Mouse (Mus musculus) forebrain, embryonic 14.5 days (tissue): Measurements from ENCODE around the gene Slc40a1. TPM values are rescaled to one million over a fixed set of nuclear protein-coding genes. Genes with fewer than 3 reads are reported as not detected.

Experiments used
- ATAC-seq: fragments of 200-750 bp; cut with Nextera tagmentation; 2 replicates; pipeline ENCODE4 v1.8.0; 2017; ENCODE audit warnings: mild to moderate bottlenecking, moderate library complexity
- DNase-seq: peaks from one replicate; pipeline ENCODE4 v3.0.0-alpha.2; 2015; ENCODE audit warnings: low spot score
- H3K27ac ChIP-seq: fragments of 300-500 bp; sonication (generic); 2 replicates; pipeline ENCODE4 v1.5.1; 2014; ENCODE audit warnings: low read depth, mild to moderate bottlenecking, control low read depth, low read length, moderate library complexity
- H3K27me3 ChIP-seq: fragments of 300-500 bp; sonication (generic); replicated peaks from 2 replicates; pipeline ENCODE4 v1.6.1; 2014; ENCODE audit warnings: low read length, control low read depth, mixed read lengths; ENCODE audit not compliant: control insufficient read depth, insufficient read depth
- H3K36me3 ChIP-seq: fragments of 300-500 bp; sonication (generic); 2 replicates; pipeline ENCODE4 v1.6.1; 2014; ENCODE audit warnings: low read length, control low read depth; ENCODE audit not compliant: control insufficient read depth, insufficient read depth
- H3K4me1 ChIP-seq: fragments of 300-500 bp; sonication (generic); 2 replicates; pipeline ENCODE4 v1.6.1; 2014; ENCODE audit warnings: antibody characterized with exemption, low read length, control low read depth; ENCODE audit not compliant: control insufficient read depth, insufficient read depth
- H3K4me2 ChIP-seq: fragments of 300-500 bp; sonication (generic); 2 replicates; pipeline ENCODE4 v1.6.1; 2014; ENCODE audit warnings: mild to moderate bottlenecking, control low read depth, low read length
- H3K4me3 ChIP-seq: fragments of 300-500 bp; sonication (generic); 2 replicates; pipeline ENCODE4 v1.5.1; 2014; ENCODE audit warnings: low read depth, low read length, control low read depth
- H3K9ac ChIP-seq: fragments of 300-500 bp; sonication (generic); 2 replicates; pipeline ENCODE4 v1.6.1; 2014; ENCODE audit warnings: mild to moderate bottlenecking, low read length, control low read depth, moderate library complexity
- H3K9me3 ChIP-seq: fragments of 300-500 bp; sonication (generic); replicated peaks from 2 replicates; pipeline ENCODE4 v1.6.1; 2016; ENCODE audit warnings: low read length, control low read depth, mixed read lengths; ENCODE audit not compliant: control insufficient read depth
- WGBS: fragments of 180-500 bp; shearing (Covaris S2); extraction: QIAGEN DNeasy Blood & Tissue Kit; methylation state at CpG from one replicate; pipeline ENCODE4 v1.1.7; 2014; 5-methylcytosine and 5-hydroxymethylcytosine counted together
- polyA plus RNA-seq: library from polyadenylated mRNA; unstranded; fragments of >200 nt; fragmentation: Nextera tagmentation; extraction: Ambion mirVana; gene quantifications from 2 replicates; pipeline ENCODE4 v1.2.1, GENCODE M21; 2014

Slc40a1 gene
- polyA plus RNA-seq, 1 experiment from 2014 or later = 29.6 TPM

DNA sequence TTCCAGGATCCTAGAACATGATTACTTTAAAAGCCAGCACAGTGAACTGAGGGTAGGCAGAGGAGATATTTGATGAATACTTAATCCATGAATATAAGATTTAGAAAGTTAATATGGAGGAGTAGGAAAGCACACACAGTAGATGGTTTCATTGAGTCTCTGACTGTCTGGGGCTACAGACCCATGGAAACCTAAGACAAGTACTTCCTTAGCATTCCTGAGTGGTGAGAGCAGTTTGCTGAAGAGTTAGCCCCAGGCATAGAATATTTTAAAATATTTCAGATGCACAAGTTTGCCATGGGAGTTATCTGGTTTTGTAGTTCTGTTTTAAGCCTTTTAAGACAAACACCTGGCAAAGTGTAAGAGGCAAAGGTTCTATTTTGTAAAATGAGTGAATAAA is 65.2 kb downstream of the Slc40a1 start:
- no peak for DNase-seq
- H3K4me3 ChIP-seq = no peak overlapping the region
- no peak for ATAC-seq
- H3K9me3 ChIP-seq = no peaks in the 10 kb centered on the region
- no peaks in the 10 kb centered on the region for H3K36me3 ChIP-seq
- H3K27ac ChIP-seq = no peak overlapping the region
- no peaks in the 10 kb centered on the region for H3K27me3 ChIP-seq
- no peaks in the 10 kb centered on the region for H3K4me1 ChIP-seq
- H3K4me2 ChIP-seq = no peak overlapping the region
- H3K9ac ChIP-seq = no peak overlapping the region

- no peak for ATAC-seq
- Histone ChIP-seq H3K9me3 (no peaks in the 10 kb centered on the region), H3K4me3 (no peak overlapping the region), H3K27me3 (no peaks in the 10 kb centered on the region), H3K27ac (no peak overlapping the region), H3K4me2 (no peak overlapping the region), H3K9ac (no peak overlapping the region), H3K36me3 (no peaks in the 10 kb centered on the region), H3K4me1 (no peaks in the 10 kb centered on the region)
- DNase-seq = no peak
- WGBS = 79% methylated on average over 5 of the region's 5 CpGs
These were observed 66.0 kb downstream of the Slc40a1 start for GRCm38 (mm10) chr1:45860349-45860748.

Other genes with a start within 250 kb of the Slc40a1 start
- gene Wdr75, start 131.4 kb downstream of the Slc40a1 start, polyA plus RNA-seq = 61.4 and 66.9 TPM in 2 replicates
- gene Gm5269, start 36.2 kb downstream of the Slc40a1 start, polyA plus RNA-seq = not detected in 2 replicates
- 1.3 and 2.1 TPM in 2 replicates for gene Dnah7b, start 139.8 kb upstream of the Slc40a1 start, polyA plus RNA-seq